Mouse (Mus musculus) kidney, adult 2 months (tissue): ENCODE measurements around the gene Gm21970. TPM values are rescaled to one million over a fixed set of nuclear protein-coding genes. Genes with fewer than 3 reads are reported as not detected.
A peak's percentile ranks its signal among the peaks of the same experiment; 100 is the strongest.

Experiments
- DNase-seq: peaks from one replicate; pipeline ENCODE4 v3.0.0; 2021
- H3K27ac ChIP-seq: fragments of 200-500 bp; 2 replicates; pipeline ENCODE4 v1.5.1; 2012; ENCODE audit warnings: low read depth, low read length, control low read depth, inconsistent platforms; ENCODE audit not compliant: insufficient read depth
- H3K27me3 ChIP-seq: fragments of 200-500 bp; replicated peaks from 2 replicates; pipeline ENCODE4 v1.6.1; 2012; ENCODE audit warnings: mild to moderate bottlenecking, moderate library complexity, low read length, inconsistent platforms; ENCODE audit not compliant: control insufficient read depth, insufficient read depth
- H3K36me3 ChIP-seq: fragments of 200-500 bp; 2 replicates; pipeline ENCODE4 v1.6.1; 2012; ENCODE audit warnings: mild to moderate bottlenecking, moderate library complexity, low read length, inconsistent platforms; ENCODE audit not compliant: control insufficient read depth, insufficient read depth
- H3K4me1 ChIP-seq: fragments of 200-500 bp; 2 replicates; pipeline ENCODE4 v1.6.1; 2011; ENCODE audit warnings: low read length; ENCODE audit not compliant: control insufficient read depth, insufficient read depth
- H3K4me3 ChIP-seq: fragments of 200-500 bp; 2 replicates; pipeline ENCODE4 v1.5.1; 2011; ENCODE audit warnings: mild to moderate bottlenecking, low read depth, low read length, control low read depth; ENCODE audit not compliant: insufficient read depth
- CTCF ChIP-seq: fragments of 200-500 bp; conservative IDR thresholded peaks from 2 replicates; pipeline ENCODE4 v1.5.1; 2011; ENCODE audit warnings: low read depth, mild to moderate bottlenecking, control low read depth, low read length, moderate library complexity, mixed read lengths; ENCODE audit not compliant: insufficient read depth, insufficient read length
- POLR2A ChIP-seq: fragments of 200-500 bp; IDR thresholded peaks from one replicate; pipeline ENCODE4 v1.6.1; 2011; ENCODE audit warnings: low read depth, low read length, control low read depth
- WGBS: fragments of 180-500 bp; shearing (Covaris S2); methylation state at CpG from one replicate; pipeline ENCODE4 v1.1.7; 2018; 5-methylcytosine and 5-hydroxymethylcytosine counted together
- polyA plus RNA-seq: library from polyadenylated mRNA; depleted of rRNA; stranded (reverse); fragments of >200 nt; gene quantifications from 2 replicates; pipeline ENCODE4 v1.2.3, GENCODE M21; 2012

The Gm21970 gene
- polyA plus RNA-seq, 1 experiment: not detected

DNA sequence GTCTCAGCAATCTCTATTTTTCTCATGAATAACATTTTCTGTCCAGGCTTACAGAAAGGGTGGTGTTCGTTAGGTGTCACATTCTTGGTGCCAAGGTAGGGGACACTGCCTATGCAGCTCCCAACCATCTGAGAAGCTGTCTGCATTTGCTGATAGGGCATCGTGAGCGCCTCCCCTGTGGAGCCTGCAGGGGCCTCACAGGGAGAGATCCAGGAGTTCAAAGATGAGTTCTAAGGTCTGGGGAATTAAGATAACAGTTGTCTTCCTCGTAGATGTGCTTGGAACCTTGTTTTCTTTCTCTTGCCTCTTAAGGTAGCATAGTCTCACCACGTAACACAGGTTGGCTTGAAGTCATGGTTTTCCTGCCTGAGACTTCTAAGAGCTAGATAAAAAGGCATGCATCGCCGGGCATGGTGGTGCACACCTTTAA, 50.3 kb downstream of the Gm21970 start:
- no peak overlapping the region for H3K27ac ChIP-seq
- 79% methylated on average over 7 of the region's 7 CpGs for WGBS
- TF ChIP-seq POLR2A (no peak), CTCF (no peak)

DNA sequence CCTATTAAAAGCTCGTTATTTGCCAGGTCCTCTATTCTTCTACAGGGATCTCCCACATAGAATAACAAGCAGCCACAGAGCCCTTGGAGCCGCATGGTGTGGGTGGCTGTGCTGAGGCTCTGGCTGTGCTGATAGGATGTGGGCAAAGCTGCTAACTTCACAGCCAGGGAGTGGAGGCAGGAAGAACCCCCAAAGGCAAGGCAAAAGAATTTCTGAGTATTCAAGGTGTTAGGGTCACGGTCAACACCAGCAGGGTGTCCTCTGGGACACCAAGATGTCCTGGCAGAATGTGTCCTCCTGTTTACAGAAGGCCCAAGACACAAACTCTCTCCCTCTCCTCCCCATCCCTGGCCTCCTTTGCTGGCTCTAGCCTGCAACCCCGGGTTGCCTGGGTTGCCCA, 50.9 kb downstream of the Gm21970 start:
- 80% methylated on average over 4 of the region's 4 CpGs for WGBS

More for the DNA sequence above, 50.3 kb downstream of the Gm21970 start:
- H3K36me3 ChIP-seq: no peaks in the 10 kb centered on the region
- H3K4me1 ChIP-seq: no peaks in the 10 kb centered on the region; the same call in 1 of the 2 replicates
- H3K27me3 ChIP-seq: no peaks in the 10 kb centered on the region
- H3K4me3 ChIP-seq: no peak overlapping the region
- no peak for DNase-seq

DNA sequence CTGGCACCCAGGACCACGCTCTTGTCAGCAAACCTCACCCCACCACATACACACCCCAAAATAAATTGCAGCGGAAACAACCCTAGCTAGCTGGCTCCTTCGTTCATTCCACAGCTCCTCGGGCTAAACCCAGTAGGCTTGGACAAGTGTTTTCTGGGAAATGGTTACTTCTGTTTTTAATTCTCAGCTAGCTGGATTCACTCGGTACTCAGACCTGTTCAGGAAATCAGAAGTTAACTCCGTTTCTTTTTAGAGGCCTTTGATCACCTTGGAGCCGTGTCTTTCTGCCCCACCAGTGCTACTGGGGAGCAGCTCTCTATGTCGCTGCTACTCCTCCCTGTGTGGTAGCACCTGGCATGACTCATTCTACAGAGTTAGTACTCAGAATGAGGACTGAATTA, 51.7 kb downstream of the Gm21970 start:
- no peak for DNase-seq
- Histone ChIP-seq H3K36me3 (no peaks in the 10 kb centered on the region), H3K27ac (no peak overlapping the region), H3K4me1 (peaks cover 8% of the 10 kb centered on the region; the same call in 1 of the 2 replicates), H3K4me3 (no peak overlapping the region), H3K27me3 (no peaks in the 10 kb centered on the region)
- WGBS: 82% methylated on average over 8 of the region's 8 CpGs
- TF ChIP-seq CTCF: no peak
- no peak for TF ChIP-seq POLR2A

More for the DNA sequence above, 50.9 kb downstream of the Gm21970 start:
- Histone ChIP-seq H3K27me3 (no peaks in the 10 kb centered on the region), H3K4me1 (peaks cover 4% of the 10 kb centered on the region; the same call in 1 of the 2 replicates), H3K4me3 (no peak overlapping the region), H3K27ac (no peak overlapping the region), H3K36me3 (no peaks in the 10 kb centered on the region)
- DNase-seq: no peak
- TF ChIP-seq POLR2A (no peak), CTCF (no peak)

DNA sequence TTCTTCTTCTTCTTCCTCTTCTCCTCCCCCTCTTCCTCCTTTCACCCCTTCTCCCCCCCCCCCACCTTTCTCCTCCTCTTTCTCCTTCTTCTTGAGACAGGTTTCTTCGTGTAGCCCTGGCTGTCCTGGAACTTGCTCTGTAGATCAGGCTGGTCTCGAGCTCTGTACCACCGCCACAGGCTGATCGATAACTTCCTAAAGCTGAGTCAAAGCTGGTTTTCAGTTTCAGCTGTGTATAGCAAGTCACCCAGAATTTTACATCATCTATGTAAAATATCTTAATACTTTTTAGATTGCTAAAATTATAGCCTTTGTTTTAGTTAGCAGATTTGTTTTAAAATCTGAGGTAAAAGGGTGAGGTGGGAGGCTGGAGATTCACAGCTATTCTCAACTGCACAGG, 53.3 kb downstream of the Gm21970 start:
- no peak for TF ChIP-seq POLR2A
- no peak for TF ChIP-seq CTCF
- no peaks in the 10 kb centered on the region for H3K27me3 ChIP-seq
- WGBS: 87% methylated on average over 4 of the region's 4 CpGs
- peaks cover 8% of the 10 kb centered on the region; the same call in 1 of the 2 replicates for H3K4me1 ChIP-seq
- no peaks in the 10 kb centered on the region for H3K36me3 ChIP-seq
- no peak overlapping the region for H3K27ac ChIP-seq
- no peak overlapping the region for H3K4me3 ChIP-seq
- DNase-seq: no peak

DNA sequence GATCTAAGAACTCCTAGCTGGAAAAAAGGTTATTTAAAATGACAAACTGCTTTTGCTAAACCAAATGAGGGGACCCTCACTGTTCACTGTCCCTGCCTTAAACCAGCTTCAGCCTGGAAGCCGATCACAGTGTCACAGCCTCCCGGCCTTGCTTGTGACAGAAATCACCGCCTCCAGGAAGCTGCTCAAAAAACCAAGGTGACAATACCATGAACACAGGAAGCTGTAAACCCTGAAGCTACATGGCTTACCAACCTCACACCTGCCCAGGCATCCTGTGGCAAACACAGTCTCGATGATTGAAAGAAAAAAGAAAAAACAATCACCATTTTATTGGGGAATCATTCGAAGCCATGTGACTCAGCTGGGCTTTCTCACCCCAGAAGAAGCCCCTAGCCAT, 54.0 kb downstream of the Gm21970 start:
- H3K4me1 ChIP-seq: peaks cover 8% of the 10 kb centered on the region; the same call in 1 of the 2 replicates
- no peak overlapping the region for H3K4me3 ChIP-seq
- DNase-seq: no peak
- TF ChIP-seq CTCF (no peak), POLR2A (no peak)
- H3K27me3 ChIP-seq: no peaks in the 10 kb centered on the region
- no peak overlapping the region for H3K27ac ChIP-seq
- H3K36me3 ChIP-seq: no peaks in the 10 kb centered on the region
- WGBS: 66% methylated on average over 5 of the region's 5 CpGs

DNA sequence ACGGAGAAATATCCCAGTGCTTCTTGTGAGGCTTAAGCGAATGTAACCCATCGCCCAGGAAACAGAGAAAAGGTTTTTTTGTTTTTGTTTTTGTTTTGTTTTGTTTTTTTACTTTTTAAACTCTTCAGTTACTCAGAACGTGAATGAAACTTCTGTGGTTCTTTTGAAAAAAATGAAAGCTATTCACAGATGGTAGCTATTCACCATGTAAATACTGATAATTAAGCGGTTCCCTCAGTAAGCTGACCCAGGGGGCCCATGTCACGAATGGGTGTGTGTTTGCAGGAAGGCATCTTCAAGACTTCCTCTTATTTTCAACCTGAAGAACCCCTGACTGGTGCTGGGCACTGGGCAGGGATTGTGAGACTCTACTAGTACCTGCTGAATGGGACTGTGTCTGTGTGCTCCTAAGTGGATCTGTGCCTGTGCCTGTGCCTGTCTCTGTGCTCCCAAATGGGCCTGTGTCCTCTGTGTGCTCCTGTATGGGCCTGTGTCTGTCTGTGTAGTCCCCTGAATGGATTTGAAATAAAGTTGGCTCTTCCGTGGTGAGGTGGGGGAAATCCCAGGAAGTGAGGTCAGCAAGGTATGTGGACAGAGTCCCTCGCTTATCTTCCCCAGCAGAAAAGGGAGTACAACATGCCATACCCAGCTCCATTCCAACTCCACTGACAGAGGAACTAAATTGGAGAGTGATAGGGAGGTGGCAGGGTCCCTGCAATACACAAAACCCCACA, 55.4 kb downstream of the Gm21970 start:
- TF ChIP-seq POLR2A (no peak), CTCF (no peak)
- Histone ChIP-seq H3K27ac (no peak overlapping the region), H3K4me1 (peaks cover 8% of the 10 kb centered on the region; the same call in 1 of the 2 replicates), H3K4me3 (no peak overlapping the region), H3K27me3 (no peaks in the 10 kb centered on the region), H3K36me3 (no peaks in the 10 kb centered on the region)
- DNase-seq: no peak
- WGBS: 85% methylated on average over 8 of the region's 8 CpGs

DNA sequence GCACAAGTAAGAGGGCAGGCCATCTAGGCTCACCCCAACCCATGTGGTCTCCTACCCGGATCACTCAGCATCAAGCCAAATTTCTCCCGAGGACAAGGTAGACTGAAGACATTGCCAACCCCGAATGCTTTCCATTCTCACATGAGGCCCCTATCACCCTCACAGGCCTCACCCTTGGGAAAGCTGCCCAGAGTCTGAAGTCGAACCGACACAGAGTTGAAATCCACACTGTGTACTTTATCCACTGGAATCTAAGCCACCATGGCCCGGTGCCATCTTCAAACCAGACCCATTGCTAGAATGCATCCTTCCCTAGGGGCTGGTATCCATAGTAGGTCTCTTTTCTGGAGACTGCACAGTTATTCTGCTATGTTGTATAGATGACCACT, 56.0 kb downstream of the Gm21970 start:
- H3K27me3 ChIP-seq: no peaks in the 10 kb centered on the region
- H3K27ac ChIP-seq: no peak overlapping the region
- no peaks in the 10 kb centered on the region for H3K36me3 ChIP-seq
- DNase-seq: peak; percentile 80
- 59% methylated on average over 6 of the region's 6 CpGs for WGBS
- no peak for TF ChIP-seq CTCF
- no peak for TF ChIP-seq POLR2A
- H3K4me3 ChIP-seq: no peak overlapping the region
- H3K4me1 ChIP-seq: peaks cover 8% of the 10 kb centered on the region; the same call in 1 of the 2 replicates
